Mouse (Mus musculus) small intestine, adult 2 months (tissue): ENCODE data around the gene Rec114. TPM values are rescaled to one million over a fixed set of nuclear protein-coding genes. Genes with fewer than 3 reads are reported as not detected.

Experiments
- H3K27ac ChIP-seq: fragments of 200-500 bp; 2 replicates; pipeline ENCODE4 v1.5.1; 2012; ENCODE audit warnings: low read depth, low read length, control low read depth, inconsistent platforms; ENCODE audit not compliant: insufficient read depth
- H3K27me3 ChIP-seq: fragments of 200-500 bp; 2 replicates; pipeline ENCODE4 v1.6.1; 2012; ENCODE audit warnings: mild to moderate bottlenecking, moderate library complexity, low read length, inconsistent platforms; ENCODE audit not compliant: control insufficient read depth, insufficient read depth
- H3K36me3 ChIP-seq: fragments of 200-500 bp; 2 replicates; pipeline ENCODE4 v1.6.1; 2012; ENCODE audit warnings: mild to moderate bottlenecking, low read length, control low read depth, inconsistent platforms; ENCODE audit not compliant: control insufficient read depth, insufficient read depth
- H3K4me1 ChIP-seq: fragments of 200-500 bp; 2 replicates; pipeline ENCODE4 v1.6.1; 2012; ENCODE audit warnings: low read length, inconsistent platforms, mixed read lengths; ENCODE audit not compliant: control insufficient read depth, insufficient read depth, insufficient read length
- H3K4me3 ChIP-seq: fragments of 200-500 bp; 2 replicates; pipeline ENCODE4 v1.5.1; 2012; ENCODE audit warnings: low read depth, mild to moderate bottlenecking, control low read depth, inconsistent platforms, low read length, moderate library complexity
- CTCF ChIP-seq: fragments of 200-500 bp; IDR thresholded peaks from 2 replicates; pipeline ENCODE4 v1.5.1; 2012; ENCODE audit warnings: low read depth, mild to moderate bottlenecking, control low read depth, inconsistent platforms, low read length, moderate library complexity, mixed read lengths; ENCODE audit not compliant: insufficient replicate concordance, insufficient read length; ENCODE audit errors: extremely low read depth
- POLR2A ChIP-seq: fragments of 200-500 bp; IDR thresholded peaks from 2 replicates; pipeline ENCODE4 v1.6.1; 2012; ENCODE audit warnings: low read depth, mild to moderate bottlenecking, control low read depth, inconsistent platforms, low read length, moderate library complexity
- WGBS: fragments of 180-500 bp; shearing (Covaris S2); methylation state at CpG from one replicate; pipeline ENCODE4 v1.1.7; 2018; 5-methylcytosine and 5-hydroxymethylcytosine counted together
- polyA plus RNA-seq: library from polyadenylated mRNA; depleted of rRNA; stranded (reverse); fragments of >200 nt; gene quantifications from 2 replicates; pipeline ENCODE4 v1.2.3, GENCODE M21; 2012; rRNA removed

Rec114 gene
- 0.11 TPM in 1 of 2 replicates, not detected in the other for polyA plus RNA-seq

DNA sequence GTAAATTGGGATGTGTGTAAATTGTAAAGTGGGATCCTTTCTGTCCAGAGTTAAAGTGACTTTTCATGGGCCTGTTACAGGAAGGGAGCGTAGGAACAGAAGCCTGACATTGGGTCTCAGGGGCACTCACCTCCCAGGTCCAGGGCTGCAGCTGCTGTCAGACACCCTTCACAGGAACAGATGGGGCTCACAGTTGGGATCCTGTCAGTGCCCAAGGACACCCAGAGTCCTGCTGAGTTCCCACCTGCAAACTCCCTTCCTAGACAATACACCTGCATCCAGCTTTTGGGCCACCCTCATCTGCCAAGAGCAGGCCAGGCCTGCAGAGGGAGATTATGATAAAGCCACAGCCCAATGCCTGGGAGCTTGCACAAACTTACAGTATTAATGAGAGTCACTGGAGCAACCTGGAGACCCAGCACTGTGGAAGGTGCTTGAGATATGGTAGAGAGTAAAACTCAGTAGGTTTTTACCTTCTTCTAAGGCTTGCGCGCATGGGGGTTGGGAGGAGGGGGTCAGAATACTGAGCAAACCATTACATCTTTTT, at the start of gene Rec114:
Rec114 (minus strand) TSS at position 263 of the 547 bp plus-strand sequence.
- no peak within 1 kb of the TSS for H3K4me3 ChIP-seq
- 98% methylated on average over 3 of the region's 3 CpGs for WGBS
- TF ChIP-seq POLR2A (no peak), CTCF (no peak)
- H3K27ac ChIP-seq, result no peak within 1 kb of the TSS
- H3K36me3 ChIP-seq, result no peaks in the 10 kb centered on the region
- no peaks in the 10 kb centered on the region for H3K4me1 ChIP-seq
- no peaks in the 10 kb centered on the region for H3K27me3 ChIP-seq

- H3K36me3 ChIP-seq, result no peaks in the 10 kb centered on the region
- H3K27ac ChIP-seq, result no peak overlapping the region
- no peak overlapping the region for H3K4me3 ChIP-seq
- H3K4me1 ChIP-seq, result no peaks in the 10 kb centered on the region
- WGBS, result 83% methylated on average over 3 of the region's 3 CpGs
- TF ChIP-seq POLR2A (no peak), CTCF (no peak)
- H3K27me3 ChIP-seq, result no peaks in the 10 kb centered on the region
These were observed 45.7 kb upstream of the Rec114 start for GRCm38 (mm10) chr9:58789476-58789875.

GRCm38 (mm10) chr9:58775363-58775762, 31.6 kb upstream of the Rec114 start:
- WGBS, result 9% methylated on average over 2 of the region's 2 CpGs
- H3K4me3 ChIP-seq, result no peak overlapping the region
- TF ChIP-seq POLR2A (no peak), CTCF (no peak)
- no peaks in the 10 kb centered on the region for H3K27me3 ChIP-seq
- H3K27ac ChIP-seq, result no peak overlapping the region
- H3K4me1 ChIP-seq, result no peaks in the 10 kb centered on the region
- no peaks in the 10 kb centered on the region for H3K36me3 ChIP-seq

DNA sequence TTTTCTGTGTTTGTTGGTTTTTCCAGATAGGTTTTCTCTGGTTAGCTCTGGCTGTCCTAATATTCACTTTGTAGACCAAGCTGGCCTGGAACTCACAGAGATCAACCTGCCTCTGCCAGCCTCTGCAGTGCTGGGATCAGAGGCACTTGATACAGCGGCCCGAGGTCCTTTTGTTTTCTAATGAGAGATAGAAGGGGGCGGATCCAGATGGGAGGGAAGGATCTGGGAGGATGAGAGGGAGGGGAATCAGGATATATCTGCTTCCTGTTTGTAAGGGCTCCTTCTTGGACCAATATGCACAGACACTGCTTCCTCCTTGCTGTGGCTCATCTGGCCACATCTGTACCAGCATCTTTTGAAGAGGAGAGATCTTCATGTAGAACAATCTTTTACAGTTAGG, 31.0 kb upstream of the Rec114 start:
- WGBS, result 54% methylated on average over 3 of the region's 3 CpGs
- H3K36me3 ChIP-seq, result no peaks in the 10 kb centered on the region
- H3K27me3 ChIP-seq, result no peaks in the 10 kb centered on the region
- TF ChIP-seq POLR2A (no peak), CTCF (no peak)
- H3K27ac ChIP-seq, result no peak overlapping the region
- no peak overlapping the region for H3K4me3 ChIP-seq
- H3K4me1 ChIP-seq, result no peaks in the 10 kb centered on the region

- H3K4me3 ChIP-seq, result no peak overlapping the region
- 42% methylated on average over 12 of the region's 12 CpGs for WGBS
- no peaks in the 10 kb centered on the region for H3K4me1 ChIP-seq
These were observed 26.2 kb upstream of the Rec114 start for GRCm38 (mm10) chr9:58769943-58770342.

DNA sequence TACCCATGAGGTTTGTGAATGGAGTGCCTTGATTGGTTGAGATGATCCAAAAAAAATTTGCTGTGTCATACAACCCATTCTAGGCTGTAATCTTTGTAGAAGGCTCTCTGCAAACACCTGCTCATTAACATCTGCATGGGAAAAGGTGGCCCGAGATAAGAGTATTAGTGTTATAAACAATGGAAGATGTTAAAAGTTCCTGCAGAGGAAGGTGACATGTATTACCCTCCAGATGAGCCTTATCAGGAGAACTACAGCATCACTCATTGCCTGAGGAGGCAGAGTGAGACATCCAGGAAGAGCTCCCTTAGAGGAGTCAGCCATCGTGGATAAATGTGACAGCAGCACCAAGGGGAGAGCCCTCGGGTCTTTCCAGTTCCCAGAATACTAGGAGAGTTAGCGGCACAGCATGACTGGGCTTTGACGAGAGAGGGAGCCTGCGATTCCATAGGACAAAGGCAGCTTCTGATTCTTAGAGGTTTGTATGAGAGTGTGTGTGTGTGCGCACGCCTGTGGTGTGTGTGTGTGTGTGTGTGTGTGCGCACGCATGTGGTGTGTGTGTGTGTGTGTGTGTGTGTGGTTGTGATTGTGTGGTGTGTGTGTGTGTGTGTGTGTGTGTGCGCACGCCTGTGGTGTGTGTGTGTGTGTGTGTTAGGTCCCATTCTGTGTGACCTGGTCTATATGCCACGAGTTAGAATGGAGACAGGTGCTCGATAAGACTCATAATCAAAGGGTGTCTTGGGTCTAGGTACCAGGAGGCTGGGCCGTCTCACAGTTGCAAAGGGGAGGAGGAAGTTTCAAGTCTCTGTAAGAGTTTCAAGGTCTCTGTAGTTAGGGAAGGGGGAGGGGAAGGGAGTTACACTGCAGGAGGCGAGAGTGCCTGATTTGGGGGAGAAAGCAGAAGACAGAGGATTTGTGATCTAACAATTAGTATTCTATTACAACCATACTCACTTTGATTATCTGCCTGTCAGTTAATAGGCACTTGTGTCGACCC, 23.5 kb upstream of the Rec114 start:
- no peaks in the 10 kb centered on the region for H3K27me3 ChIP-seq
- no peak overlapping the region for H3K27ac ChIP-seq
- H3K4me3 ChIP-seq, result no peak overlapping the region
- 59% methylated on average over 17 of the region's 17 CpGs for WGBS
- H3K36me3 ChIP-seq, result no peaks in the 10 kb centered on the region
- no peaks in the 10 kb centered on the region for H3K4me1 ChIP-seq
- TF ChIP-seq POLR2A (no peak), CTCF (no peak)

More at GRCm38 (mm10) chr9:58769943-58770342, 26.2 kb upstream of the Rec114 start:
- H3K27ac ChIP-seq, result no peak overlapping the region
- H3K27me3 ChIP-seq, result no peaks in the 10 kb centered on the region
- H3K36me3 ChIP-seq, result no peaks in the 10 kb centered on the region
- no peak for TF ChIP-seq CTCF
- TF ChIP-seq POLR2A, result no peak

GRCm38 (mm10) chr9:58764354-58764753, 20.6 kb upstream of the Rec114 start:
- H3K27ac ChIP-seq, result no peak overlapping the region
- no peaks in the 10 kb centered on the region for H3K27me3 ChIP-seq
- no peaks in the 10 kb centered on the region for H3K36me3 ChIP-seq
- no peak overlapping the region for H3K4me3 ChIP-seq
- H3K4me1 ChIP-seq, result no peaks in the 10 kb centered on the region
- WGBS, result 95% methylated on average over 5 of the region's 5 CpGs
- TF ChIP-seq POLR2A, result no peak
- no peak for TF ChIP-seq CTCF
